Mouse (Mus musculus): Measurements from ENCODE around the gene Lyzl4. TPM values are rescaled to one million over a fixed set of nuclear protein-coding genes. Genes with fewer than 3 reads are reported as not detected.

Gene Lyzl4
- polyA plus RNA-seq, 1 experiment from 2014 or later = 0.18 TPM

GRCm38 (mm10) chr9:121675556-121675955, 33.7 kb upstream of the Lyzl4 start:
- Histone ChIP-seq H3K4me1 (ENCODE audit: control insufficient read depth, insufficient read depth, low read length) (no peaks in the 10 kb centered on the region; the same call in 1 of the 2 replicates), H3K4me2 (ENCODE audit: low read length) (no peak overlapping the region), H3K27ac (ENCODE audit: low read depth, low read length) (no peak overlapping the region), H3K9me3 (replicated peaks; ENCODE audit: control insufficient read depth, low read length) (no peaks in the 10 kb centered on the region), H3K4me3 (ENCODE audit: low read depth, low read length) (no peak overlapping the region), H3K27me3 (replicated peaks; ENCODE audit: control insufficient read depth, insufficient read depth, low read length) (0 out of 2 replicates have a peak, but pooled peaks cover under 1% of the 10 kb centered on the region), H3K36me3 (ENCODE audit: control insufficient read depth, insufficient read depth, low read length) (no peaks in the 10 kb centered on the region), H3K9ac (ENCODE audit: low read length) (no peak overlapping the region)
- ATAC-seq (no peak), DNase-seq (ENCODE audit: low spot score) (no peak)
- WGBS = 95% methylated on average over 2 of the region's 2 CpGs

- ATAC-seq (no peak), DNase-seq (ENCODE audit: low spot score) (no peak)
- 87% methylated on average over 9 of the region's 9 CpGs for WGBS
- H3K9me3 ChIP-seq (replicated peaks; ENCODE audit: control insufficient read depth, low read length) = no peaks in the 10 kb centered on the region
- no peak overlapping the region for H3K4me2 ChIP-seq (ENCODE audit: low read length)
- H3K27ac ChIP-seq (ENCODE audit: low read depth, low read length) = no peak overlapping the region
- H3K36me3 ChIP-seq (ENCODE audit: control insufficient read depth, insufficient read depth, low read length) = no peaks in the 10 kb centered on the region
- 0 out of 2 replicates have a peak, but pooled peaks cover 3% of the 10 kb centered on the region for H3K27me3 ChIP-seq (replicated peaks; ENCODE audit: control insufficient read depth, insufficient read depth, low read length)
- H3K4me3 ChIP-seq (ENCODE audit: low read depth, low read length) = no peak overlapping the region
- H3K4me1 ChIP-seq (ENCODE audit: control insufficient read depth, insufficient read depth, low read length) = no peaks in the 10 kb centered on the region; the same call in 1 of the 2 replicates
- H3K9ac ChIP-seq (ENCODE audit: low read length) = no peak overlapping the region
These were observed 33.1 kb upstream of the Lyzl4 start for GRCm38 (mm10) chr9:121675011-121675410.

- Histone ChIP-seq H3K9me3 (replicated peaks; ENCODE audit: control insufficient read depth, low read length) (no peaks in the 10 kb centered on the region), H3K27me3 (replicated peaks; ENCODE audit: control insufficient read depth, insufficient read depth, low read length) (0 out of 2 replicates have a peak, but pooled peaks cover 3% of the 10 kb centered on the region), H3K4me3 (ENCODE audit: low read depth, low read length) (no peak overlapping the region), H3K4me1 (ENCODE audit: control insufficient read depth, insufficient read depth, low read length) (0 out of 2 replicates have a peak, but pooled peaks cover 6% of the 10 kb centered on the region), H3K9ac (ENCODE audit: low read length) (no peak overlapping the region), H3K27ac (ENCODE audit: low read depth, low read length) (no peak overlapping the region), H3K4me2 (ENCODE audit: low read length) (no peak overlapping the region), H3K36me3 (ENCODE audit: control insufficient read depth, insufficient read depth, low read length) (no peaks in the 10 kb centered on the region)
- DNase-seq (ENCODE audit: low spot score) = no peak
- 86% methylated on average over 5 of the region's 5 CpGs for WGBS
- no peak for ATAC-seq
These were observed 31.8 kb upstream of the Lyzl4 start for GRCm38 (mm10) chr9:121673716-121674115.

GRCm38 (mm10) chr9:121672311-121672710, 30.4 kb upstream of the Lyzl4 start:
- Histone ChIP-seq H3K9me3 (replicated peaks; ENCODE audit: control insufficient read depth, low read length) (no peaks in the 10 kb centered on the region), H3K36me3 (ENCODE audit: control insufficient read depth, insufficient read depth, low read length) (no peaks in the 10 kb centered on the region), H3K4me3 (ENCODE audit: low read depth, low read length) (no peak overlapping the region), H3K27me3 (replicated peaks; ENCODE audit: control insufficient read depth, insufficient read depth, low read length) (0 out of 2 replicates have a peak, but pooled peaks cover 3% of the 10 kb centered on the region), H3K4me2 (ENCODE audit: low read length) (no peak overlapping the region), H3K4me1 (ENCODE audit: control insufficient read depth, insufficient read depth, low read length) (peaks cover 11% of the 10 kb centered on the region; the same call in 1 of the 2 replicates), H3K27ac (ENCODE audit: low read depth, low read length) (no peak overlapping the region), H3K9ac (ENCODE audit: low read length) (no peak overlapping the region)
- WGBS = 77% methylated on average over 5 of the region's 5 CpGs
- DNase-seq (ENCODE audit: low spot score) (no peak), ATAC-seq (no peak)

- DNase-seq (ENCODE audit: low spot score) (peak; percentile 75), ATAC-seq (no peak)
- 0 out of 2 replicates have a peak, but pooled peaks cover 3% of the 10 kb centered on the region for H3K27me3 ChIP-seq (replicated peaks; ENCODE audit: control insufficient read depth, insufficient read depth, low read length)
- H3K9me3 ChIP-seq (replicated peaks; ENCODE audit: control insufficient read depth, low read length) = no peaks in the 10 kb centered on the region
- H3K4me2 ChIP-seq (ENCODE audit: low read length) = no peak overlapping the region
- no peaks in the 10 kb centered on the region for H3K36me3 ChIP-seq (ENCODE audit: control insufficient read depth, insufficient read depth, low read length)
- H3K4me3 ChIP-seq (ENCODE audit: low read depth, low read length) = no peak overlapping the region
- H3K9ac ChIP-seq (ENCODE audit: low read length) = no peak overlapping the region
- H3K27ac ChIP-seq (ENCODE audit: low read depth, low read length) = no peak overlapping the region
- WGBS = 14% methylated on average over 7 of the region's 7 CpGs
- H3K4me1 ChIP-seq (ENCODE audit: control insufficient read depth, insufficient read depth, low read length) = peaks cover 14% of the 10 kb centered on the region; the same call in 1 of the 2 replicates
These were observed 29.4 kb upstream of the Lyzl4 start for GRCm38 (mm10) chr9:121671300-121671699.

GRCm38 (mm10) chr9:121669348-121669791, 27.5 kb upstream of the Lyzl4 start:
- H3K4me2 ChIP-seq (ENCODE audit: low read length) = peak overlapping the region; percentile 59
- H3K27me3 ChIP-seq (replicated peaks; ENCODE audit: control insufficient read depth, insufficient read depth, low read length) = 0 out of 2 replicates have a peak, but pooled peaks cover 3% of the 10 kb centered on the region
- H3K36me3 ChIP-seq (ENCODE audit: control insufficient read depth, insufficient read depth, low read length) = no peaks in the 10 kb centered on the region
- under 1% methylated on average over 28 of the region's 28 CpGs for WGBS
- no peaks in the 10 kb centered on the region for H3K9me3 ChIP-seq (replicated peaks; ENCODE audit: control insufficient read depth, low read length)
- peaks cover 17% of the 10 kb centered on the region; the same call in 1 of the 2 replicates for H3K4me1 ChIP-seq (ENCODE audit: control insufficient read depth, insufficient read depth, low read length)
- peak overlapping the region; percentile 25 for H3K4me3 ChIP-seq (ENCODE audit: low read depth, low read length)
- peak; percentile 64 for DNase-seq (ENCODE audit: low spot score)
- H3K27ac ChIP-seq (ENCODE audit: low read depth, low read length) = no peak overlapping the region
- peak overlapping the region; percentile 54 for H3K9ac ChIP-seq (ENCODE audit: low read length)
- ATAC-seq = peak; percentile 49

GRCm38 (mm10) chr9:121667822-121668221, 25.9 kb upstream of the Lyzl4 start:
- Histone ChIP-seq H3K9me3 (replicated peaks; ENCODE audit: control insufficient read depth, low read length) (no peaks in the 10 kb centered on the region), H3K4me1 (ENCODE audit: control insufficient read depth, insufficient read depth, low read length) (peaks cover 17% of the 10 kb centered on the region; the same call in 1 of the 2 replicates), H3K27ac (ENCODE audit: low read depth, low read length) (peak overlapping the region; percentile 88; the same call in 1 of the 2 replicates), H3K36me3 (ENCODE audit: control insufficient read depth, insufficient read depth, low read length) (no peaks in the 10 kb centered on the region), H3K4me3 (ENCODE audit: low read depth, low read length) (no peak overlapping the region), H3K4me2 (ENCODE audit: low read length) (no peak overlapping the region), H3K9ac (ENCODE audit: low read length) (no peak overlapping the region), H3K27me3 (replicated peaks; ENCODE audit: control insufficient read depth, insufficient read depth, low read length) (0 out of 2 replicates have a peak, but pooled peaks cover 3% of the 10 kb centered on the region)
- WGBS = 74% methylated on average over 11 of the region's 11 CpGs
- DNase-seq (ENCODE audit: low spot score) (no peak), ATAC-seq (peak; percentile 15; the same call in 1 of the 2 replicates)

GRCm38 (mm10) chr9:121666957-121667630, 25.2 kb upstream of the Lyzl4 start:
- peaks cover 17% of the 10 kb centered on the region; the same call in 1 of the 2 replicates for H3K4me1 ChIP-seq (ENCODE audit: control insufficient read depth, insufficient read depth, low read length)
- 67% methylated on average over 16 of the region's 16 CpGs for WGBS

GRCm38 (mm10) chr9:121664104-121664503, 22.2 kb upstream of the Lyzl4 start:
- H3K4me3 ChIP-seq (ENCODE audit: low read depth, low read length) = no peak overlapping the region
- no peak for ATAC-seq
- WGBS = 80% methylated on average over 5 of the region's 5 CpGs

More at GRCm38 (mm10) chr9:121666957-121667630, 25.2 kb upstream of the Lyzl4 start:
- DNase-seq (ENCODE audit: low spot score) (peak; percentile 81), ATAC-seq (peak; percentile 75)
- peak overlapping the region; percentile 88 for H3K27ac ChIP-seq (ENCODE audit: low read depth, low read length)
- 0 out of 2 replicates have a peak, but pooled peaks cover 3% of the 10 kb centered on the region for H3K27me3 ChIP-seq (replicated peaks; ENCODE audit: control insufficient read depth, insufficient read depth, low read length)
- no peaks in the 10 kb centered on the region for H3K36me3 ChIP-seq (ENCODE audit: control insufficient read depth, insufficient read depth, low read length)
- H3K9me3 ChIP-seq (replicated peaks; ENCODE audit: control insufficient read depth, low read length) = no peaks in the 10 kb centered on the region
- no peak overlapping the region for H3K4me3 ChIP-seq (ENCODE audit: low read depth, low read length)
- no peak overlapping the region; the same call in 1 of the 2 replicates for H3K9ac ChIP-seq (ENCODE audit: low read length)
- no peak overlapping the region for H3K4me2 ChIP-seq (ENCODE audit: low read length)

More at GRCm38 (mm10) chr9:121664104-121664503, 22.2 kb upstream of the Lyzl4 start:
- DNase-seq (ENCODE audit: low spot score) = no peak
- no peaks in the 10 kb centered on the region for H3K27me3 ChIP-seq (replicated peaks; ENCODE audit: control insufficient read depth, insufficient read depth, low read length)
- H3K4me1 ChIP-seq (ENCODE audit: control insufficient read depth, insufficient read depth, low read length) = peaks cover 11% of the 10 kb centered on the region; the same call in 1 of the 2 replicates
- H3K27ac ChIP-seq (ENCODE audit: low read depth, low read length) = no peak overlapping the region
- no peaks in the 10 kb centered on the region for H3K9me3 ChIP-seq (replicated peaks; ENCODE audit: control insufficient read depth, low read length)
- no peak overlapping the region for H3K4me2 ChIP-seq (ENCODE audit: low read length)
- H3K36me3 ChIP-seq (ENCODE audit: control insufficient read depth, insufficient read depth, low read length) = no peaks in the 10 kb centered on the region
- H3K9ac ChIP-seq (ENCODE audit: low read length) = no peak overlapping the region

All from forebrain, embryonic 14.5 days (tissue).